Mouse (Mus musculus) CH12.LX (cell line): ENCODE data around the gene Alyref.

ENCODE experiments used
- CHD2 ChIP-seq: IDR thresholded peaks from 2 replicates; pipeline ENCODE4 v1.6.1; 2011; ENCODE audit warnings: low read length, improper control_type of control experiment
- CTCF ChIP-seq, 2 experiments: IDR thresholded peaks in 1 of 2; conservative IDR thresholded peaks in 1 of 2; 2 replicates each; pipeline ENCODE4 v1.5.1; 2011 to 2012; ENCODE audit warnings: low read depth in 2 of 2, low read length in 2 of 2, improper control_type of control experiment in 1 of 2, inconsistent platforms in 1 of 2, mild to moderate bottlenecking in 1 of 2, moderate library complexity in 1 of 2
- EP300 ChIP-seq: IDR thresholded peaks from 2 replicates; pipeline ENCODE4 v1.6.1; 2011; ENCODE audit warnings: low read length, improper control_type of control experiment
- ETS1 ChIP-seq: conservative IDR thresholded peaks from 2 replicates; pipeline ENCODE4 v1.6.1; 2012; ENCODE audit warnings: low read depth, mild to moderate bottlenecking, inconsistent platforms, low read length, improper control_type of control experiment, moderate library complexity
- GABPA ChIP-seq: IDR thresholded peaks from 2 replicates; pipeline ENCODE4 v1.6.1; 2012; ENCODE audit warnings: low read depth, low read length, improper control_type of control experiment, inconsistent platforms; ENCODE audit not compliant: insufficient replicate concordance
- KAT2A ChIP-seq: IDR thresholded peaks from 2 replicates; pipeline ENCODE4 v1.6.1; 2012; ENCODE audit warnings: low read length, improper control_type of control experiment, inconsistent platforms; ENCODE audit not compliant: insufficient replicate concordance
- MAFK ChIP-seq: IDR thresholded peaks from 2 replicates; pipeline ENCODE4 v1.6.1; 2011; ENCODE audit warnings: low read length, improper control_type of control experiment; ENCODE audit not compliant: insufficient replicate concordance
- MEF2A ChIP-seq: IDR thresholded peaks from 2 replicates; pipeline ENCODE4 v1.6.1; 2014; ENCODE audit warnings: low read depth, mild to moderate bottlenecking, inconsistent platforms, low read length, improper control_type of control experiment, borderline replicate concordance
- MYC ChIP-seq: IDR thresholded peaks from 2 replicates; pipeline ENCODE4 v1.6.1; 2011; ENCODE audit warnings: low read depth, mild to moderate bottlenecking, improper control_type of control experiment, low read length
- PAX5 ChIP-seq: IDR thresholded peaks from 2 replicates; pipeline ENCODE4 v1.6.1; 2012; ENCODE audit warnings: low read length, inconsistent platforms, mixed read lengths
- POLR2A ChIP-seq: IDR thresholded peaks from 2 replicates; pipeline ENCODE4 v1.6.1; 2011; ENCODE audit warnings: low read depth, mild to moderate bottlenecking, improper control_type of control experiment, low read length
- POLR2AphosphoS2 ChIP-seq: IDR thresholded peaks from 2 replicates; pipeline ENCODE4 v1.6.1; 2011; ENCODE audit warnings: low read depth, low read length, improper control_type of control experiment
- ZC3H11A ChIP-seq: IDR thresholded peaks from 2 replicates; pipeline ENCODE4 v1.6.1; 2012; ENCODE audit warnings: low read depth, mild to moderate bottlenecking, inconsistent platforms, low read length, improper control_type of control experiment
- ZNF384 ChIP-seq: IDR thresholded peaks from 2 replicates; pipeline ENCODE4 v1.6.1; 2012; ENCODE audit warnings: low read depth, low read length, improper control_type of control experiment, inconsistent platforms

DNA sequence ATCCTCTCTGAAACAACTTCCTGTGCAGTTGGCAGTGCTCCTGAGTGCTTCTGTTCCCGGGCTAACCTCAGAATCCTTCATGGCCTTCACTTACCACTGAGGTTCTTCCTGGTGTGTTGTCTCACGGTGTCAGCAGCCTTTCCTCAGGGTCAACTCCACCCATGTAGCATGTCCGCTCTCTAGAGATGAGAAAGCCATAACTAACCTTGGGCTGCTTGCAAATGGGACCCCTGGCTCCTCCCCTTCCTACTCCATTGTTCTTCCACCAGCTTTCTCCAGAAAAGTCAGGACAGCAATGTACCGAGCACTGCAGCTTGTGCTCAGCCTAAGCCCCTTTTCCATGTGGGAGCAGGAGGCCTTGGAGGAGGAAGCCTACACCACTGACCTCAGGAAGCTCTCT is 8.6 kb upstream of the Alyref start:
- no peak for TF ChIP-seq CTCF (conservative IDR thresholded peaks at IDR 0.05 in 1 of 2, IDR thresholded peaks at IDR 0.05 in 1 of 2; ENCODE audit: low read depth in 2 of 2, low read length in 2 of 2)
- no peak for TF ChIP-seq KAT2A
- TF ChIP-seq POLR2A: no peak; the same call in 1 of the 2 replicates
- TF ChIP-seq EP300: no peak
- no peak for TF ChIP-seq ETS1
- no peak for TF ChIP-seq CHD2
- no peak for TF ChIP-seq PAX5
- TF ChIP-seq ZC3H11A: no peak
- TF ChIP-seq MAFK: no peak
- no peak for TF ChIP-seq MEF2A
- no peak for TF ChIP-seq MYC
- no peak for TF ChIP-seq POLR2AphosphoS2
- no peak for TF ChIP-seq ZNF384
- no peak for TF ChIP-seq GABPA
